Mouse (Mus musculus): ENCODE results near the gene Rab5c. TPM values are rescaled to one million over a fixed set of nuclear protein-coding genes. Genes with fewer than 3 reads are reported as not detected.

Gene Rab5c
- total RNA-seq, 2 experiments from 2014 or later, result 141 to 152 TPM

GRCm38 (mm10) chr11:100702906-100703305, 35.1 kb downstream of the Rab5c start:
- no peak for DNase-seq (ENCODE audit: extremely low spot score in 1 of 2, low spot score in 1 of 2)

- DNase-seq (ENCODE audit: extremely low spot score in 1 of 2, low spot score in 1 of 2), result peak in 1 of 2 experiments; percentile 66
These were observed 35.7 kb downstream of the Rab5c start for GRCm38 (mm10) chr11:100702081-100702851.

- no peak for DNase-seq (ENCODE audit: extremely low spot score in 1 of 2, low spot score in 1 of 2)
These were observed 36.7 kb downstream of the Rab5c start for GRCm38 (mm10) chr11:100701301-100701700.

GRCm38 (mm10) chr11:100700710-100701109, 37.3 kb downstream of the Rab5c start:
- DNase-seq (ENCODE audit: extremely low spot score in 1 of 2, low spot score in 1 of 2), result no peak

- no peak for DNase-seq (ENCODE audit: extremely low spot score in 1 of 2, low spot score in 1 of 2)
These were observed 40.1 kb downstream of the Rab5c start for GRCm38 (mm10) chr11:100697921-100698320.

GRCm38 (mm10) chr11:100694926-100695325, 43.1 kb downstream of the Rab5c start:
- peak; percentile 79 to 93 for DNase-seq (ENCODE audit: extremely low spot score in 1 of 2, low spot score in 1 of 2)

- DNase-seq (ENCODE audit: extremely low spot score in 1 of 2, low spot score in 1 of 2), result no peak
These were observed 44.9 kb downstream of the Rab5c start for GRCm38 (mm10) chr11:100693154-100693553.

GRCm38 (mm10) chr11:100692164-100692616, 45.8 kb downstream of the Rab5c start, which contains the start of gene Zfp385c:
TSS of gene Zfp385c (minus strand) at chr11:100692455.
- DNase-seq (ENCODE audit: extremely low spot score in 1 of 2, low spot score in 1 of 2), result no peak

GRCm38 (mm10) chr11:100690389-100690788, 47.6 kb downstream of the Rab5c start:
- DNase-seq (ENCODE audit: extremely low spot score in 1 of 2, low spot score in 1 of 2), result no peak

- no peak for DNase-seq (ENCODE audit: extremely low spot score in 1 of 2, low spot score in 1 of 2)
These were observed 49.6 kb downstream of the Rab5c start for GRCm38 (mm10) chr11:100688443-100688842.

- DNase-seq (ENCODE audit: extremely low spot score in 1 of 2, low spot score in 1 of 2), result no peak
These were observed 50.8 kb downstream of the Rab5c start for GRCm38 (mm10) chr11:100687265-100687664.

GRCm38 (mm10) chr11:100685371-100685770, 52.6 kb downstream of the Rab5c start:
- DNase-seq (ENCODE audit: extremely low spot score in 1 of 2, low spot score in 1 of 2), result no peak

- DNase-seq (ENCODE audit: extremely low spot score in 1 of 2, low spot score in 1 of 2), result no peak
These were observed 53.9 kb downstream of the Rab5c start for GRCm38 (mm10) chr11:100684084-100684483.

GRCm38 (mm10) chr11:100682526-100682925, 55.5 kb downstream of the Rab5c start:
- DNase-seq (ENCODE audit: extremely low spot score in 1 of 2, low spot score in 1 of 2), result no peak

GRCm38 (mm10) chr11:100681826-100682225, 56.2 kb downstream of the Rab5c start:
- no peak for DNase-seq (ENCODE audit: extremely low spot score in 1 of 2, low spot score in 1 of 2)

GRCm38 (mm10) chr11:100677810-100678209, 60.2 kb downstream of the Rab5c start:
- no peak for DNase-seq (ENCODE audit: extremely low spot score in 1 of 2, low spot score in 1 of 2)

- DNase-seq (ENCODE audit: extremely low spot score in 1 of 2, low spot score in 1 of 2), result no peak
These were observed 64.8 kb downstream of the Rab5c start for GRCm38 (mm10) chr11:100673169-100673568.

- DNase-seq (ENCODE audit: extremely low spot score in 1 of 2, low spot score in 1 of 2), result no peak
These were observed 66.1 kb downstream of the Rab5c start for GRCm38 (mm10) chr11:100671956-100672355.

GRCm38 (mm10) chr11:100671049-100671448, 67.0 kb downstream of the Rab5c start:
- no peak for DNase-seq (ENCODE audit: extremely low spot score in 1 of 2, low spot score in 1 of 2)
